Mouse (Mus musculus) stomach, embryonic 14.5 days (tissue): Measurements from ENCODE around the gene Rpia. TPM values are rescaled to one million over a fixed set of nuclear protein-coding genes. Genes with fewer than 3 reads are reported as not detected.

ENCODE experiments used
- ATAC-seq: fragments of 200-750 bp; cut with Nextera tagmentation; 2 replicates; pipeline ENCODE4 v1.8.0; 2017; ENCODE audit warnings: low read depth, moderate TSS enrichment; ENCODE audit not compliant: insufficient number of reproducible peaks, insufficient read depth, low FRiP score
- H3K27ac ChIP-seq: fragments of 300-500 bp; sonication (generic); 2 replicates; pipeline ENCODE4 v1.5.1; 2014; ENCODE audit warnings: mild to moderate bottlenecking, low read length, moderate library complexity, mixed read lengths
- H3K27me3 ChIP-seq: fragments of 300-500 bp; sonication (generic); 2 replicates; pipeline ENCODE4 v1.6.1; 2014; ENCODE audit warnings: low read length, control low read depth, mixed read lengths; ENCODE audit not compliant: control insufficient read depth, insufficient read depth
- H3K36me3 ChIP-seq: fragments of 300-500 bp; sonication (generic); 2 replicates; pipeline ENCODE4 v1.6.1; 2014; ENCODE audit warnings: mild to moderate bottlenecking, control low read depth, low read length, moderate library complexity, mixed read lengths; ENCODE audit not compliant: control insufficient read depth, insufficient read depth
- H3K4me1 ChIP-seq: fragments of 300-500 bp; sonication (generic); 2 replicates; pipeline ENCODE4 v1.6.1; 2014; ENCODE audit warnings: low read length, control low read depth, mixed read lengths; ENCODE audit not compliant: control insufficient read depth, insufficient read depth
- H3K4me2 ChIP-seq: fragments of 300-500 bp; sonication (generic); replicated peaks from 2 replicates; pipeline ENCODE4 v1.6.1; 2014; ENCODE audit warnings: low read depth, low read length, control low read depth
- H3K4me3 ChIP-seq: fragments of 300-500 bp; sonication (generic); 2 replicates; pipeline ENCODE4 v1.5.1; 2014; ENCODE audit warnings: low read depth, low read length, control low read depth
- H3K9ac ChIP-seq: fragments of 300-500 bp; sonication (generic); replicated peaks from 2 replicates; pipeline ENCODE4 v1.6.1; 2014; ENCODE audit warnings: low read depth, mild to moderate bottlenecking, control low read depth, low read length, moderate library complexity, mixed read lengths
- H3K9me3 ChIP-seq: fragments of 300-500 bp; sonication (generic); 2 replicates; pipeline ENCODE4 v1.6.1; 2016; ENCODE audit warnings: low read depth, low read length, control low read depth; ENCODE audit not compliant: control insufficient read depth
- WGBS: fragments of 180-500 bp; shearing (Covaris S2); extraction: QIAGEN DNeasy Blood & Tissue Kit; methylation state at CpG from one replicate; pipeline ENCODE4 v1.1.7; 2014; 5-methylcytosine and 5-hydroxymethylcytosine counted together
- polyA plus RNA-seq: library from polyadenylated mRNA; unstranded; fragments of >200 nt; fragmentation: Nextera tagmentation; extraction: Ambion mirVana; gene quantifications from 2 replicates; pipeline ENCODE4 v1.2.1, GENCODE M21; 2014

Rpia gene
- polyA plus RNA-seq, 1 experiment from 2014 or later: 4.8 TPM

- 82% methylated on average over 2 of the region's 2 CpGs for WGBS
- H3K4me1 ChIP-seq: no peaks in the 10 kb centered on the region
- no peak overlapping the region for H3K4me2 ChIP-seq
- no peak for ATAC-seq
- H3K27ac ChIP-seq: no peak overlapping the region
- no peak overlapping the region for H3K9ac ChIP-seq
- H3K27me3 ChIP-seq: no peaks in the 10 kb centered on the region
- H3K4me3 ChIP-seq: no peak overlapping the region
- H3K9me3 ChIP-seq: no peaks in the 10 kb centered on the region
- peaks cover 12% of the 10 kb centered on the region; the same call in 1 of the 2 replicates for H3K36me3 ChIP-seq
Observed at GRCm38 (mm10) chr6:70774372-70774771, 17.7 kb downstream of the Rpia start.

- Histone ChIP-seq H3K27me3 (no peaks in the 10 kb centered on the region), H3K9ac (no peak overlapping the region), H3K9me3 (no peaks in the 10 kb centered on the region), H3K27ac (no peak overlapping the region; the same call in 1 of the 2 replicates), H3K4me3 (no peak overlapping the region), H3K36me3 (peaks cover 12% of the 10 kb centered on the region; the same call in 1 of the 2 replicates), H3K4me2 (no peak overlapping the region), H3K4me1 (no peaks in the 10 kb centered on the region)
- ATAC-seq: no peak
- 75% methylated on average over 5 of the region's 5 CpGs for WGBS
Observed at GRCm38 (mm10) chr6:70773769-70774168, 18.3 kb downstream of the Rpia start.

- no peaks in the 10 kb centered on the region for H3K27me3 ChIP-seq
- H3K4me2 ChIP-seq: no peak overlapping the region
- H3K9ac ChIP-seq: no peak overlapping the region
- no peak overlapping the region for H3K4me3 ChIP-seq
- ATAC-seq: peak; percentile 59; the same call in 1 of the 2 replicates
- WGBS: 34% methylated on average over 6 of the region's 6 CpGs
- no peak overlapping the region for H3K27ac ChIP-seq
- H3K9me3 ChIP-seq: no peaks in the 10 kb centered on the region
- peaks cover 16% of the 10 kb centered on the region; the same call in 1 of the 2 replicates for H3K36me3 ChIP-seq
- H3K4me1 ChIP-seq: no peaks in the 10 kb centered on the region
Observed at GRCm38 (mm10) chr6:70768769-70769168, 23.3 kb downstream of the Rpia start.

GRCm38 (mm10) chr6:70765076-70765475, 27.0 kb downstream of the Rpia start:
- H3K4me1 ChIP-seq: no peaks in the 10 kb centered on the region
- 81% methylated on average over 8 of the region's 8 CpGs for WGBS
- no peak for ATAC-seq
- H3K36me3 ChIP-seq: peaks cover 11% of the 10 kb centered on the region; the same call in 1 of the 2 replicates
- H3K4me2 ChIP-seq: no peak overlapping the region
- no peaks in the 10 kb centered on the region for H3K27me3 ChIP-seq
- H3K4me3 ChIP-seq: no peak overlapping the region
- no peak overlapping the region for H3K27ac ChIP-seq
- no peak overlapping the region for H3K9ac ChIP-seq
- no peaks in the 10 kb centered on the region for H3K9me3 ChIP-seq

- no peak overlapping the region for H3K27ac ChIP-seq
- no peak overlapping the region for H3K9ac ChIP-seq
- no peaks in the 10 kb centered on the region for H3K4me1 ChIP-seq
- H3K27me3 ChIP-seq: no peaks in the 10 kb centered on the region
- H3K36me3 ChIP-seq: peaks cover 11% of the 10 kb centered on the region; the same call in 1 of the 2 replicates
- H3K4me3 ChIP-seq: no peak overlapping the region
- H3K9me3 ChIP-seq: no peaks in the 10 kb centered on the region
- 83% methylated on average over 5 of the region's 5 CpGs for WGBS
- ATAC-seq: no peak
- H3K4me2 ChIP-seq: no peak overlapping the region
Observed at GRCm38 (mm10) chr6:70764551-70764950, 27.5 kb downstream of the Rpia start.

- H3K27ac ChIP-seq: no peak overlapping the region
- H3K4me2 ChIP-seq: no peak overlapping the region
- H3K27me3 ChIP-seq: no peaks in the 10 kb centered on the region
- no peaks in the 10 kb centered on the region for H3K4me1 ChIP-seq
- 91% methylated on average over 4 of the region's 4 CpGs for WGBS
- no peaks in the 10 kb centered on the region for H3K9me3 ChIP-seq
- no peak overlapping the region for H3K9ac ChIP-seq
- H3K36me3 ChIP-seq: peaks cover 11% of the 10 kb centered on the region; the same call in 1 of the 2 replicates
- no peak overlapping the region for H3K4me3 ChIP-seq
- no peak for ATAC-seq
Observed at GRCm38 (mm10) chr6:70763881-70764280, 28.2 kb downstream of the Rpia start.

- no peak overlapping the region for H3K4me3 ChIP-seq
- peaks cover 11% of the 10 kb centered on the region; the same call in 1 of the 2 replicates for H3K36me3 ChIP-seq
- no peak overlapping the region for H3K9ac ChIP-seq
- no peak overlapping the region for H3K4me2 ChIP-seq
- H3K27ac ChIP-seq: no peak overlapping the region
- ATAC-seq: no peak
- no peaks in the 10 kb centered on the region for H3K9me3 ChIP-seq
- 83% methylated on average over 6 of the region's 6 CpGs for WGBS
- H3K4me1 ChIP-seq: no peaks in the 10 kb centered on the region
- H3K27me3 ChIP-seq: no peaks in the 10 kb centered on the region
Observed at GRCm38 (mm10) chr6:70762659-70763058, 29.4 kb downstream of the Rpia start.

GRCm38 (mm10) chr6:70760951-70761350, 31.1 kb downstream of the Rpia start:
- H3K9ac ChIP-seq: no peak overlapping the region
- ATAC-seq: no peak
- no peaks in the 10 kb centered on the region for H3K27me3 ChIP-seq
- no peak overlapping the region for H3K4me3 ChIP-seq
- H3K36me3 ChIP-seq: peaks cover 8% of the 10 kb centered on the region; the same call in 1 of the 2 replicates
- WGBS: 80% methylated on average over 4 of the region's 4 CpGs
- no peak overlapping the region for H3K27ac ChIP-seq
- H3K4me1 ChIP-seq: no peaks in the 10 kb centered on the region
- H3K4me2 ChIP-seq: no peak overlapping the region
- no peaks in the 10 kb centered on the region for H3K9me3 ChIP-seq

- Histone ChIP-seq H3K27me3 (no peaks in the 10 kb centered on the region), H3K9me3 (no peaks in the 10 kb centered on the region), H3K4me1 (no peaks in the 10 kb centered on the region), H3K4me2 (no peak overlapping the region), H3K9ac (no peak overlapping the region), H3K36me3 (no peaks in the 10 kb centered on the region), H3K4me3 (no peak overlapping the region), H3K27ac (no peak overlapping the region)
- WGBS: 92% methylated on average over 10 of the region's 10 CpGs
- ATAC-seq: no peak
Observed at GRCm38 (mm10) chr6:70754833-70755232, 37.2 kb downstream of the Rpia start.
